Mouse (Mus musculus) T-helper 1 cell (primary cell): ENCODE measurements around the gene Emp3.

Experiments
- in situ Hi-C: fragments of 300-600 bp; cut with MboI, MseI; formaldehyde crosslinking; loops from one replicate; pipeline ENCODE4 v1.15.1; 2025; ENCODE audit warnings: high pct_unique_total_duplicates

Gene Emp3

GRCm38 (mm10) chr7:45870282-45871058 is 50.7 kb downstream of the Emp3 start:
- in situ Hi-C loops = loop anchor here (5.0 kb wide), 1 partner anchor 67 kb away; no protein-coding TSS in a partner anchor

- in situ Hi-C loops = loop anchor here (5.0 kb wide), 1 partner anchor 68 kb away; no protein-coding TSS in a partner anchor
Measured at GRCm38 (mm10) chr7:45869787-45870186, 51.4 kb downstream of the Emp3 start.

- in situ Hi-C loops = no loop called here
Measured at GRCm38 (mm10) chr7:45869107-45869670, 52.0 kb downstream of the Emp3 start.
